Mouse (Mus musculus): Measurements from ENCODE around the gene Msantd1.

Msantd1 gene

DNA sequence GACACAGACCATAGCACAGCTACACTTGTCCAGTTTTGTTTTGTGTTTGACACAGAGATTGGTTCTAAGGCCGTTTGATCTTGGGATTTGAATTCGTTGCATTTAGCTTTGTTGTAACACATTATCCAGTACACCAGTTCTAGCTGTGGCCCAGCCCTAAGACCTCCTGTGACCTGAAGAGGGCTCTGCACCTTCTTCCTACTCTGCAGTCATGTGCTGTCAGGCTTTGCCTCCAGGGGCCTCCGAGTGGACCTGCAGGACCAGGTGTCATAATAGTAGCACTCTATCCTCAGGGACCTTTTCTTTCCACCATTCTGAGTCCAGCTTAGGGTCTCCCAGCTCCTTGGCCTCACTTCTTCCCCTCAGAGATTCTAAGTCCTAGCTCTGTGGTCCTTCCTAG lies 64.7 kb downstream of the Msantd1 start:
- no peak for DNase-seq (ENCODE audit: low read depth, low spot score)
